Mouse (Mus musculus) megakaryocyte, embryonic 14.5 days (primary cell): ENCODE measurements around the gene Trim2.

ENCODE experiments used
- FLI1 ChIP-seq: IDR thresholded peaks from 2 replicates; pipeline ENCODE4 v1.6.1; 2012; ENCODE audit warnings: low read length, inconsistent platforms, mixed read lengths
- GATA1 ChIP-seq: IDR thresholded peaks from 3 replicates; pipeline ENCODE4 v1.6.1; 2012; ENCODE audit warnings: mixed read lengths, low read length, inconsistent platforms, borderline replicate concordance

DNA sequence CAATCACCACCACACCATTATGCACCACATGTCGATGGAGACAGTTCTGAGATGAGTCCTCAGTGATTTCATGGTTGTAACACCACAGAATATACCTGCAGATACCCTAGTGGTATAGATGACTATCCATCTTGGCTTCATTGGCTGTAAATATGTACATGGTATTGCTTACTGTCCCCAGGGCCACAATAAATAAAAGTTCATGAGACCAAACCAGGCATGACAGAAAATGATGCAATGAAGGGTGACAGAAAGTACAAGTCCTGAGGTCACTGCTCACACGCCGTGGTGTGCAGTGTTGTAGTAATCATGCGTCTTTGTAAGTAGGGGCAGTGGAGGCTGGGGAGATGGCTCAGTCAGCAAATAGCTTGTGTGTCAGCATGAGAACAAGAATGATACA lies 65.6 kb downstream of the Trim2 start:
- TF ChIP-seq GATA1 (no peak), FLI1 (no peak)
